26 mouse cellular contexts compared by ENCODE assay signal in genomic region chr7:28829821-28830220, GRCm38 (mm10). TPM values are rescaled to one million over a fixed set of nuclear protein-coding genes. Genes with fewer than 3 reads are reported as not detected.
DNase-seq lines count a peak whose midpoint lies in the region; ATAC-seq and TF ChIP-seq lines count a peak whose summit lies in the region.
"Had no signal": no experiment of that assay in that cellular context is flagged by ENCODE, and none has a peak within 500 bp of the region (broad histone marks: within the 10 kb centered on the region; RNA-seq: fewer than 3 reads in every experiment).

No protein-coding gene starts in this region.

- 42% methylated on average over 8 of the region's 8 CpGs for WGBS in liver, adult 2 months
- 84% methylated on average over 8 of the region's 8 CpGs for WGBS in liver, embryonic 12.5 days (ENCODE audit: insufficient replicate concordance)
- WGBS in forebrain, embryonic 16.5 days, result 88% methylated on average over 8 of the region's 8 CpGs

- no peak for ATAC-seq in liver, embryonic 12.5 days
- ATAC-seq in forebrain, embryonic 16.5 days, result no peak
- ATAC-seq: activated CD4-positive, CD25-positive, alpha-beta regulatory T cell, adult 4 months; forebrain, embryonic 15.5 days; hindbrain, embryonic 16.5 days; intestine, postnatal 0 days had no signal

- no peak overlapping the region for H3K4me2 ChIP-seq in liver, embryonic 12.5 days
- no peak overlapping the region for H3K4me2 ChIP-seq in forebrain, embryonic 16.5 days (ENCODE audit: low read length)
- H3K4me2 ChIP-seq: embryonic facial prominence, embryonic 15.5 days; forebrain, embryonic 15.5 days; heart, embryonic 15.5 days; limb, embryonic 13.5 days; lung, embryonic 14.5 days; midbrain, embryonic 12.5 days had no signal

- H3K4me3 ChIP-seq in liver, adult 2 months (ENCODE audit: insufficient read depth, low read depth, low read length), result no peak overlapping the region
- H3K4me3 ChIP-seq in liver, embryonic 12.5 days, result no peak overlapping the region
- no peak overlapping the region for H3K4me3 ChIP-seq in forebrain, embryonic 16.5 days (replicated peaks; ENCODE audit: low read length)
- H3K4me3 ChIP-seq: embryonic facial prominence, embryonic 15.5 days; forebrain, embryonic 15.5 days; heart, embryonic 15.5 days; hindbrain, embryonic 10.5 days; limb, embryonic 13.5 days; midbrain, embryonic 12.5 days had no signal

- peaks cover 33% of the 10 kb centered on the region for H3K36me3 ChIP-seq in liver, adult 2 months (ENCODE audit: control insufficient read depth, insufficient read depth, low read length)
- H3K36me3 ChIP-seq in liver, embryonic 12.5 days, result peaks cover 31% of the 10 kb centered on the region
- H3K36me3 ChIP-seq in forebrain, embryonic 16.5 days (ENCODE audit: control insufficient read depth, insufficient read depth), result 0 out of 2 replicates have a peak, but pooled peaks cover 5% of the 10 kb centered on the region

- H3K27me3 ChIP-seq in liver, adult 2 months (ENCODE audit: control insufficient read depth, insufficient read depth, low read length), result no peaks in the 10 kb centered on the region
- no peaks in the 10 kb centered on the region for H3K27me3 ChIP-seq in liver, embryonic 12.5 days (replicated peaks)
- H3K27me3 ChIP-seq in forebrain, embryonic 16.5 days (replicated peaks; ENCODE audit: control insufficient read depth, insufficient read depth, low read length), result no peaks in the 10 kb centered on the region
- H3K27me3 ChIP-seq: embryonic facial prominence, embryonic 15.5 days; forebrain, embryonic 15.5 days; heart, embryonic 15.5 days; limb, embryonic 13.5 days; midbrain, embryonic 12.5 days had no signal

- no peak overlapping the region for H3K27ac ChIP-seq in liver, adult 2 months (replicated peaks; ENCODE audit: insufficient read depth, low read depth, low read length)
- no peak overlapping the region for H3K27ac ChIP-seq in liver, embryonic 12.5 days
- H3K27ac ChIP-seq in forebrain, embryonic 16.5 days (ENCODE audit: low read length), result no peak overlapping the region
- H3K27ac ChIP-seq: embryonic facial prominence, embryonic 15.5 days; forebrain, embryonic 15.5 days; heart, embryonic 15.5 days; hindbrain, embryonic 10.5 days; kidney, postnatal 0 days; limb, embryonic 13.5 days; liver, embryonic 14.5 days; midbrain, embryonic 12.5 days had no signal

- no peak for TF ChIP-seq POLR2A in liver, adult 2 months (IDR thresholded peaks at IDR 0.05; ENCODE audit: extremely low read depth, insufficient read depth, low read length)

- no peak overlapping the region for H3K9ac ChIP-seq in liver, adult 2 months (ENCODE audit: low read depth, low read length)
- no peak overlapping the region for H3K9ac ChIP-seq in liver, embryonic 12.5 days
- H3K9ac ChIP-seq in forebrain, embryonic 16.5 days (replicated peaks; ENCODE audit: low read depth, low read length), result no peak overlapping the region
- H3K9ac ChIP-seq: embryonic facial prominence, embryonic 15.5 days; forebrain, embryonic 15.5 days; heart, embryonic 15.5 days; limb, embryonic 13.5 days; liver, embryonic 14.5 days; lung, embryonic 14.5 days; midbrain, embryonic 12.5 days had no signal

- DNase-seq in adrenal gland, adult (ENCODE audit: inconsistent age in 2 of 2, low spot score in 1 of 2), result peak; percentile 86 to 92
- DNase-seq in adrenal gland, postnatal 4 days (ENCODE audit: low spot score in 2 of 2), result no peak
- peak; percentile 55 for DNase-seq in heart, adult 8-10 months (ENCODE audit: low spot score)
- no peak for DNase-seq in heart, postnatal 25 days (ENCODE audit: low spot score)
- DNase-seq in liver, adult 2 months (ENCODE audit: extremely low read depth, low read depth, low spot score), result peak; percentile 75
- DNase-seq in spleen, postnatal 10 days (ENCODE audit: low spot score in 2 of 2), result no peak
- DNase-seq: cerebellum, adult 9-10 months; gastrocnemius, postnatal 36 days; lung, embryonic 14.5 days had no signal

- peaks cover 3% of the 10 kb centered on the region; the same call in 1 of the 2 replicates for H3K79me2 ChIP-seq in liver, adult 2 months (ENCODE audit: control insufficient read depth, insufficient read depth, low read length)

- no peaks in the 10 kb centered on the region for H3K9me3 ChIP-seq in liver, embryonic 12.5 days (replicated peaks)
- H3K9me3 ChIP-seq in forebrain, embryonic 16.5 days (ENCODE audit: control insufficient read depth, low read length), result no peaks in the 10 kb centered on the region
- H3K9me3 ChIP-seq: embryonic facial prominence, embryonic 15.5 days; forebrain, embryonic 15.5 days; heart, embryonic 15.5 days; limb, embryonic 13.5 days; midbrain, embryonic 12.5 days had no signal

- peaks cover 12% of the 10 kb centered on the region; the same call in 1 of the 2 replicates for H3K4me1 ChIP-seq in liver, adult 2 months (ENCODE audit: control insufficient read depth, insufficient read depth, low read length)
- H3K4me1 ChIP-seq in liver, embryonic 12.5 days, result peaks cover 52% of the 10 kb centered on the region
- H3K4me1 ChIP-seq in forebrain, embryonic 16.5 days (replicated peaks; ENCODE audit: control insufficient read depth, insufficient read depth, low read length), result peaks cover 9% of the 10 kb centered on the region

- TF ChIP-seq CTCF in liver, adult 2 months (IDR thresholded peaks at IDR 0.05; ENCODE audit: low read depth, low read length), result no peak

- intact Hi-C loops in heart, postnatal 25 days (cut with DNase I), result loop anchor here (5.0 kb wide), 2 partner anchors 33 to 37 kb away; no protein-coding TSS in a partner anchor

RNA-seq across cellular contexts. Expression of gene Lgals4, which starts 3.8 kb away (rescaled TPM):
- 10 to 100 TPM; 29.2 to 33.2 TPM for total RNA-seq in adrenal gland, postnatal 4 days (2021)
- 10 to 100 TPM; 17.3 to 32.1 (median 24.6) TPM for total RNA-seq in heart, adult 8-10 months (2022)
- 10 to 100 TPM; 28.9 to 30.7 TPM for total RNA-seq in heart, postnatal 25 days (2021)
- 9.5 and 11.0 TPM in 2 replicates for total RNA-seq in liver, adult 2 months (2014; rRNA removed)
- 7.9 and 16.4 TPM in 2 replicates for polyA plus RNA-seq in liver, adult 2 months (2012; rRNA removed)
- polyA plus RNA-seq in liver, embryonic 12.5 days (2016; fragmentation: Nextera tagmentation; extraction: Ambion mirVana), result 2.7 and 3.6 TPM in 2 replicates
- polyA plus RNA-seq in forebrain, embryonic 16.5 days (2015; fragmentation: Nextera tagmentation; extraction: Ambion mirVana), result 5.2 and 5.7 TPM in 2 replicates

RNA-seq across cellular contexts. Expression of gene Ech1, which starts 4.8 kb away (rescaled TPM):
- 100 to 1,000 TPM; 327 to 392 TPM for total RNA-seq in adrenal gland, postnatal 4 days (2021)
- 1,000 to 10,000 TPM; 2,066 to 2,754 (median 2,219) TPM for total RNA-seq in heart, adult 8-10 months (2022)
- 1,000 to 10,000 TPM; 1,337 to 1,520 TPM for total RNA-seq in heart, postnatal 25 days (2021)
- 636 and 645 TPM in 2 replicates for total RNA-seq in liver, adult 2 months (2014; rRNA removed)
- 561 and 625 TPM in 2 replicates for polyA plus RNA-seq in liver, adult 2 months (2012; rRNA removed)
- polyA plus RNA-seq in liver, embryonic 12.5 days (2016; fragmentation: Nextera tagmentation; extraction: Ambion mirVana), result 72.3 and 73.6 TPM in 2 replicates
- polyA plus RNA-seq in forebrain, embryonic 16.5 days (2015; fragmentation: Nextera tagmentation; extraction: Ambion mirVana), result 87.1 and 97.7 TPM in 2 replicates

RNA-seq across cellular contexts. Expression of gene Hnrnpl, which starts 21.5 kb away (rescaled TPM):
- total RNA-seq in adrenal gland, postnatal 4 days (2021), result 100 to 1,000 TPM; 722 to 725 TPM
- total RNA-seq in heart, adult 8-10 months (2022), result 100 to 1,000 TPM; 185 to 230 (median 214) TPM
- 100 to 1,000 TPM; 225 to 270 TPM for total RNA-seq in heart, postnatal 25 days (2021)
- total RNA-seq in liver, adult 2 months (2014; rRNA removed), result 90.1 and 109 TPM in 2 replicates
- 81.6 and 109 TPM in 2 replicates for polyA plus RNA-seq in liver, adult 2 months (2012; rRNA removed)
- 186 and 188 TPM in 2 replicates for polyA plus RNA-seq in liver, embryonic 12.5 days (2016; fragmentation: Nextera tagmentation; extraction: Ambion mirVana)
- polyA plus RNA-seq in forebrain, embryonic 16.5 days (2015; fragmentation: Nextera tagmentation; extraction: Ambion mirVana), result 185 and 203 TPM in 2 replicates

RNA-seq across cellular contexts. Expression of gene Lgals7, which starts 33.8 kb away (rescaled TPM):
- 1 to 10 TPM; 3.9 TPM for total RNA-seq in adrenal gland, postnatal 4 days (2021)
- total RNA-seq in heart, adult 8-10 months (2022), result 1 to 10 TPM in 1 of 4 experiments, not detected in 3; 1.3 TPM
- total RNA-seq in heart, postnatal 25 days (2021), result 1 to 10 TPM; 1.8 to 1.9 TPM
- total RNA-seq in liver, adult 2 months (2014; rRNA removed), result not detected in 2 replicates
- not detected in 2 replicates for polyA plus RNA-seq in liver, adult 2 months (2012; rRNA removed)
- 0.25 TPM in 1 of 2 replicates, not detected in the other for polyA plus RNA-seq in liver, embryonic 12.5 days (2016; fragmentation: Nextera tagmentation; extraction: Ambion mirVana)
- 1.7 and 2.9 TPM in 2 replicates for polyA plus RNA-seq in forebrain, embryonic 16.5 days (2015; fragmentation: Nextera tagmentation; extraction: Ambion mirVana)
- total RNA-seq: gastrocnemius, postnatal 36 days; layer of hippocampus, adult 8-10 months; megakaryocyte, adult 5-6 weeks; neutrophil, adult 5-6 weeks had no signal
- polyA plus RNA-seq: small intestine, adult 2 months had no signal

RNA-seq across cellular contexts. Expression of gene Rinl, which starts 41.1 kb away (rescaled TPM):
- 1 to 10 TPM; 2.2 to 4.2 TPM for total RNA-seq in adrenal gland, postnatal 4 days (2021)
- 1 to 10 TPM; 1.4 to 3.0 (median 1.6) TPM for total RNA-seq in heart, adult 8-10 months (2022)
- total RNA-seq in heart, postnatal 25 days (2021), result 1 to 10 TPM; 1.5 to 2.2 TPM
- total RNA-seq in liver, adult 2 months (2014; rRNA removed), result 1.4 TPM in 2 replicates
- polyA plus RNA-seq in liver, adult 2 months (2012; rRNA removed), result 1.2 and 1.8 TPM in 2 replicates
- polyA plus RNA-seq in liver, embryonic 12.5 days (2016; fragmentation: Nextera tagmentation; extraction: Ambion mirVana), result 14.5 and 16.1 TPM in 2 replicates
- 1.2 and 1.3 TPM in 2 replicates for polyA plus RNA-seq in forebrain, embryonic 16.5 days (2015; fragmentation: Nextera tagmentation; extraction: Ambion mirVana)

Comparison
In these comparisons a context has a peak if more than half of its experiments do, and no peak if none do; other contexts are left out.
1. DNase-seq: peak in adrenal gland, adult (2 of 2), heart, adult 8-10 months (single experiment) and liver, adult 2 months (single experiment); none in adrenal gland, postnatal 4 days (0 of 2), heart, postnatal 25 days (single experiment) and spleen, postnatal 10 days (0 of 2).